Mouse (Mus musculus): ENCODE measurements around the gene Wnk2.
A peak's percentile ranks its signal among the peaks of the same experiment; 100 is the strongest.

The Wnk2 gene

GRCm38 (mm10) chr13:49178839-49179585 is 31.2 kb upstream of the Wnk2 start:
- no peak for DNase-seq (ENCODE audit: low read depth, low spot score)

GRCm38 (mm10) chr13:49175509-49175908 is 27.7 kb upstream of the Wnk2 start:
- no peak for DNase-seq (ENCODE audit: low read depth, low spot score)

GRCm38 (mm10) chr13:49172971-49173596 is 25.3 kb upstream of the Wnk2 start:
- peak; percentile 82 for DNase-seq (ENCODE audit: low read depth, low spot score)

DNA sequence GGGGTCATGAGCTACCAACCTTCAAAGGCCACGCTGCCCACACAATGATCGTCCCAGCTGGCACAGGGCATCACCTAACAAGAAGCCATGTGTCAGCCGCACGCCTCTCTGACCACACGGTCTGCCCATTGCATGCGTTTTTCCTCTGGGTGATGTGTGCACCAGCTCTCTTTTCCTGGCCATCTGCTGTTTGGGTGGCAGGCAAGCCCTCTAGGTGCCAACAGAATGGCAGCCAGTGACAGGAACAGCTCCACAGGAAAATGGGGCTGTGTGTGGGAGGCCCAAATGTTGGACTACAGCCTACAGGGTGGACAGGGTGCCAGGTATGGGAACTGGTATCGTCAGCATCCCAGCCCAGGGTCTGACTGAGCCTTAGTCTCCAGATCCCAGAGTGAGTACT is 24.5 kb upstream of the Wnk2 start:
- no peak for DNase-seq (ENCODE audit: low read depth, low spot score)

DNA sequence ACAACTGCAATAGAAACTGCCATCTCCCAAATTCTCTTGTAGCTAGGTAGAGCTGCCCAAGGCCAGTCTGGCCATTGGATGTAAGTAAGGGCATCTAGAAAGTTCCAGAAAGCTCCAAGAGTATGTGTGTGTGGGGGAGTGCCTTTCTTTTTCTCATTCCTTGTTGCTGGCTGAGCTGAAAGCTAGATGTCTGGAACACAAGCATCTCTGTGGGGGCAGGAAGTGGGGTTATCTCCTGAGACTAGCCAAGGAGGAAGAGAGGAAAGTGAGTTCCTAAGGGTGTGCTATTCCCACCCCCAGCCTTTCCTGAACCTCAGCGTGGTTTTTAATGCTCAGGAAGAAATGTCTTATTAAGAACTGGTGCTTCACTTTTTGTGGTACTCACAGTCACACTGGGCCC is 23.9 kb upstream of the Wnk2 start:
- DNase-seq (ENCODE audit: low read depth, low spot score): no peak

- no peak for DNase-seq (ENCODE audit: low read depth, low spot score)
These were observed 22.8 kb upstream of the Wnk2 start for GRCm38 (mm10) chr13:49170623-49171022.

DNA sequence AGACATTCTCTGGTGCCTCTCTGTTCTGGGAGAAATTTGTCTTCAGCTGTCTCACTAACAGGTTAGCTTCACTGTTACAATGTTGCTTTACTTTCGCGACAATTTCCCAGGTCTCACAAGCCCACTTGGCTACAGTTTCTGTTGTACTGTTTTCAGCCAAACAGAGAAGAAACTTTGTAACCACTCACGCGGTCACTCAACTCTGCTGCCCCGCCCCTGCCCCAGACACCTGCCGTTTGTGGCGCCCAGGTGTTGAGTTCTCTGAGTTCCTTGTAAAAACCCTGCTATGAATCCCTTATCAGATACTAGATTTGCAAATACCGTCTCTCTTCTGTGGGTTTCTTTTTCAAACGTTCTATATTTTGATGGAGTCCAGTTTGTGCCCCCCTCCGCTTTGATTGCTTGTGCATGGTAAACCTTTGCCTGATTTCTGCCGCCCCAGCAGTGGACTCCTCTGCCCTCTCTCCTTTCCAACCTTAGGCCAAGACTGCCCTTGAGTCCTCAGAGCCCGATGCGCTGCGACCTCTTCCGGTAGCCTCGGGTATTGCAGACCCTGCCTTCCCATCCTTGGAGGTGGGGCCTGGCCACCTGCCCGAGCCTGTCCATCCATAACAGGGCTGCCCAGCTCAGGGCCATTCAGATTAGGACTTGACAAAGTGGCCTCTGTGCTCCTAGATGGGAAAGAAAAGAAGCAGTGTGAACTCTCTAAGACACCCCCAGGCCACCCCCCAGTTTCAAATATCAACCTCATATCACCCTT is 21.8 kb upstream of the Wnk2 start:
- peak; percentile 85 for DNase-seq (ENCODE audit: low read depth, low spot score)

- DNase-seq (ENCODE audit: low read depth, low spot score): no peak
These were observed 19.3 kb upstream of the Wnk2 start for GRCm38 (mm10) chr13:49167081-49167480.

DNA sequence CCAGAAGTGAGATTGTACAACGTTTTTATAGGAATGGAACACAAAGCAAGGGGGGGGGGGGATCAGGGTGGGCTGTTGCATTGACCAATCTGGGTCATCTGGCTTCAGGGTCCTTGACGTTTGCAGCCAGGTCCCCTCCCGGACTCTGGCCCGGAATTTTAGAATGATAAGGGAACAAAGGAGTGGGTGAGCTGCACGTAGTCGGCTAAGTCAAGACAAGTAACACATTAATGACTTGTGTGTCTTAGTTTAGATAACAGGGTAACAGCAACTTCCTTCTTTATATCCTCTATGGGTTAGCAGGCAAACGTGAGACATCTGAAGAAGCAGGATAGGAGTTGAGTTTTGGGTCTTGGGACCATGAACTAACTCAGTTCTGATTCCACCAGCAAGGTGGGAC is 15.8 kb upstream of the Wnk2 start:
- DNase-seq (ENCODE audit: low read depth, low spot score): no peak

GRCm38 (mm10) chr13:49162722-49163121 is 14.9 kb upstream of the Wnk2 start:
- DNase-seq (ENCODE audit: low read depth, low spot score): no peak

DNA sequence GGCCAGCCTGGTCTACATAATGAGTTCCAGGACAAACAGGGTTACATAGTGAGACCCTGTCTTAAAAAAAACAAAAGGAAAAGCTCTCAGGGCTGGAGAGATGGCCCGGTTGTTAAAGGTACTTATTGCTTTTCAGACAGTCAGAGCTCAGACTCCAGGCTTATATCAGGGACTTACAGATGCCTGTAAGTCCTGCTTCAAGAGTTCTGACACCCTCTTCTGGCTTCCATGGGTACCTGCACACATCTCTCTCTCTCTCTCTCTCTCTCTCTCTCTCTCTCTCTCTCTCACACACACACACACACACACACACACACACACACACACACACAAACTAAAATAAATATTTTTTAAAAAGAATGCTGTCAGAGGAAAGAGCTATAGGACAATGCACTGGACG is 13.4 kb upstream of the Wnk2 start:
- DNase-seq (ENCODE audit: low read depth, low spot score): no peak

DNA sequence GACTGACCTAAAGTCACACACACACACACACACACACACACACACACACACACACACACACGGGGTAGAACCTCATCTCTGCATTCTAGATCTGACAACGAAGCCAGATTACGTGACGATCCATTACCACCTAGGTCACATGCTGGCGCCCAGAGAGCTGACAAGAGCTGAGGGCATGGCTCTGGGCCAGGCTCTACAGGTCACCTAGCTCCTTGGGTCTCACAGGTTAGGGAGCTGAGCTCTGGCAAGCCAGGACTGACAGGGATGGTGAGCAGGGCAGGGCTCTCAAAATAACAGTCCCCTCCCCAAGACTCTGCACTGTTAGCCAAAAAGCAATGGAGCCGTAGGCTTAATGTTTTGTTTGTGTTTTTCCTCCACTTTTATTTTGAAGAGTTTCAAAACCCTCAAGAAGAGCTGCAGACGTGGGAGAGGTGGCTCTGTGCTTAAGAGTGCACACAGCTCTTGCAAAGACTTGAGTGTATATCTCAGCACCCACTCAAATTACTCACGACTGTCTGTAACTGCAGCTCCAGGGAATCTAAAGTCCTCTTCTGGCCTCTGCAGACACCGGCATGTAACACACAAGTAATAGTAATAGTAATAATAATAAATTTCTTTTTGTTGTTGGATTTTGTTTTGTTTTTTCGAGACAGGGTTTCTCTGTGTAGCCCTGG is 10.4 kb upstream of the Wnk2 start:
- no peak for DNase-seq (ENCODE audit: low read depth, low spot score)

DNA sequence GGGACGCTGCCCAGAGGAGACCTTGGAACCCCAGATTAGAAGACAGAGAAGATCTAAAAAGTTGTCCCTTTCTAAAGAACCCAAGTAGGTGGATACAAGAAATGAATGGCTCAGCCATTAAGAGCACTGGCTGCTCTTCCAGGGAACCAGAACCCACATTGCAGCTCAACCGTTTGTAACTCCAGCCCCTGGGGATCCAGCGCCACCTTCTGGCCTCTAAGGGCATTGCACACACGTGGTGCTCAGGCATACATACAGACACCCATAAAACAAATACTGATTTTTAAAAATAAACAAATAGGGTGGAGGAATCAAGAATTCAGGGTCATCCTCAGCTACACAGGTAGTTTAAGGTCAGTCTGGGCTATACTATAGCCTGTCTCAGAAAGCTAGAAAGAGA is 8.8 kb upstream of the Wnk2 start:
- DNase-seq (ENCODE audit: low read depth, low spot score): no peak

DNA sequence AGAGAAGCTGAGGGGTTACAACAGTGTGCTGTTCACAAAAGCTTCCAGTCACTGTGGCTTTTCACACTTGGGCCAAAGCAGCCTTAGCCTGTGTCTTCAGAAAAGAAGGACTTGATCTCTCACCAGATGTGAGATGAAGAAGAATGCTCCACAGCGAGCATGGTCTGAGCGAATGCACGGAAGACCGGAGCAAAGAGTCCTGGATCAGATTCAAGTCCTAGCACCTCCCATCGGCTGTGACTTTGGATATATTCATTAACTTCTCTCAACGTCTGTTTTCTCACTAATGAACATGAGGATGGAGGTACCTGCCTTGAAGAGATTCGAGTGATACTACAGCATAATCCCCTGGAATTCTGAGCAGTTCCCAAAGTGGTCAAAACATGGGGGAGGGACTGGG is 6.8 kb upstream of the Wnk2 start:
- no peak for DNase-seq (ENCODE audit: low read depth, low spot score)

DNA sequence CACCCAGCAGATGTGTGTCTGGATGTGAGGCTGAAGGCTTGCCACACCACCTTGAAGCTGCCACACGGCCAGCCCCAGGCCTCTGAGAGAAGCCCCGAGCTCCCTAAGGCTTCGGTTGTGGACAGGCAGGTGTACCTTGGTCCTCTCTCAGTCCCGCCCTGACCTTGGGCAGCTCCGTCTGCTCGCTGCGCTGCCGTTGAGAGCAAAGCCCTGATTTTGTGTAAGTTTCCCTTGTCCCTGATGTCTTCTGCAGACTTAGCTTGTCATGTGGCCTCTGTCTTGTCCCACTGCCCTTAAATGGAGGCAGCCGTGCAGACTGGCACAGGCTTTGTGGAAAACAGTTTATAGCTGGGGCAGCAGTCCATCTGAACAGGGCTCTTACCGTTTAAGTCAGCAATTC is 6.2 kb upstream of the Wnk2 start:
- DNase-seq (ENCODE audit: low read depth, low spot score): no peak

GRCm38 (mm10) chr13:49148687-49149086 is 873 bp upstream of the Wnk2 start:
- DNase-seq (ENCODE audit: low read depth, low spot score): no peak

DNA sequence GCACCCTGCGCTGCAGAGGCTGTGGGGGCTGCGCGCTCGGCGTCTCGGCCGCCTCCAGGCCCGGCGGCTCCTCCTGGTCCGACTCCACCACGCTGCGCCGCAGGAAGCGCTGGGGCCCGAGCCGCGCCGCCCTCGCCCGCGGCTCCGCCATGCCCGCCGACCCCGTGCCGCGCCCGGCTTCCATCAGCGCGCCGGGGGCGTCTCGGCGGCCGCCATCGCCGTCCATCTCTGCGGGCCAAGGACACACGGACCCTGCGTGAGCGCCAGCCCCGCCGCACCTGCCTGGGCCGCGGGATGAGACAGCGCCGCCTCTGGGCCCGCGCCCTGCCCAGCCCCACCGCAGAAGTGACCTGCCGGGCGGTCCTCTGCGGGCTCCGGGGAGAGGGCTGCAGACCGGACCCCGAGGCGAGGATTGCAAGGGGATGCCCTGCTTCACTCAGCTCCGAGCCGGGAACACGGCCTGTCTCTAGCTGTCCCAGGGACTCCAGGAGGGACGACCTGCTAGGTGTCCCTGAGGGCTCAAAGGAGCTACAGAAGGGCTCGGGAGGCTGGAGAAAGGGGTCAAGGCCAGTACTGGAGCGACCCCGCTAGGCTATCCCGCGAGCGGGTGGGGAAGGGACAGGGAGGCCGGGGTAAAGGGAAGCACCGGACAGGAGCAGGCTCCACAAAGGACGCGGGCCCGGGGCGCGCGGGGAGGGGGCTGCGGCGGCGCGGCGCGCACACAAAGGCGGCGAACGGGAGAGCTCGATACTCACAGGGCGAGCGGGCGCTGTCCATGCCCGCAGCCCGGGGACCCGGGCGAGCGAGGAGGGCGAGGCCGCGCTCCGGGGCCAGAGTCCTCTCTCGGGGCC is 582 bp downstream of the Wnk2 start:
- DNase-seq (ENCODE audit: low read depth, low spot score): peak; percentile 50

- no peak for DNase-seq (ENCODE audit: low read depth, low spot score)
These were observed 1.2 kb downstream of the Wnk2 start for GRCm38 (mm10) chr13:49146698-49147006.

- DNase-seq (ENCODE audit: low read depth, low spot score): no peak
These were observed 1.6 kb downstream of the Wnk2 start for GRCm38 (mm10) chr13:49146040-49146697.

DNA sequence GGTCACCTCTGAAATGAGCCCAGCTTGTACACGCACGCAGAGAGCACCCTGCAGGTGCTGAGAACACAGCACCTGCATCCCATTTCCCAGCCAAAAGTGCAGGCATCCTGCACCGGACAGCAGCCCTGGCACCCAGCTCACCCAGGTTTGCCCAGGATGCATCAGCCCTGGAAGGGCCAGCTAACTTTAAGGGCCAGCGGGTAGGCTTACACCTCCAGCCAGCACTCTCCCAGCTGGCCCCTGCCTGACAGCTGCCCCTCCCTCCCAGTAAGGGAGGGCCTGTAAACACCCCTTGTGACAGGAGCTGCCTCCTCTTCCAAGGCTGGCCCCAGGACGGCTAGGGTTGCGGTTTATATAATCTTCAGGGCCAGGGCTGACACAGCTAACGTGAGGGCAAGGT is 2.4 kb downstream of the Wnk2 start:
- DNase-seq (ENCODE audit: low read depth, low spot score): no peak

DNA sequence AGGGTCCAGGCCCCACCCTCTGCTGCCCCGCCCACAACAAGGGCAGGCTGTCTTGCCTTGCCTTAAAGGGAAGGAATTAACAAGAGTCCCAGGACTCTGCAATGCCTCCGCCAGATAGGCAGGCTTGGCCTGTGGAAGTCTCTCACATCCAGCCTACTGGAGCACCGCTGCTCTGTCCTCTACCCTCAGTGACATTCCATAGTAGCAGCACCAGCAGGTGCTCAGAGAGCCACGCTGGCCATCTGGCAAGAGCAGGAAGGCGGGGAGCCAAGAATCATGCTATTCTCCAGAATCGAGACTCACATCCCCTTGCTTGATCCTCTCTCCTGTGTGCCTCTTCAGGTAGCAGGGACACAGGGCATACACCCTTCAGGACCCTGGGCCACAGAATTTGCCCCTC is 3.4 kb downstream of the Wnk2 start:
- DNase-seq (ENCODE audit: low read depth, low spot score): no peak

All from retina, postnatal 7 days (tissue).